Mouse (Mus musculus) monocyte, adult 5-6 weeks (primary cell): ENCODE data around the gene Adgrf5. TPM values are rescaled to one million over a fixed set of nuclear protein-coding genes. Genes with fewer than 3 reads are reported as not detected.
"Not testable (repeated sequence)": the region's sequence is repeated elsewhere in the genome, so short reads cannot be mapped to it uniquely, and the experiment has no call there.

Source experiments
- ATAC-seq: fragments of 153-309, 156-312 bp; replicated peaks from 2 replicates; pipeline ENCODE4 v1.8.0; 2017; ENCODE audit warnings: mild to moderate bottlenecking; ENCODE audit not compliant: low TSS enrichment, insufficient number of reproducible peaks, severe bottlenecking, poor library complexity, low FRiP score
- total RNA-seq: library from RNA; stranded (forward); fragments of 200-1000, 200-491, 200-594 nt; gene quantifications from 3 replicates; pipeline ENCODE4 v1.2.3, GENCODE M21; 2017

The Adgrf5 gene
- total RNA-seq = not detected in 3 replicates

- ATAC-seq = no peak
These were observed at the start of gene Adgrf5 for GRCm38 (mm10) chr17:43359826-43360619. Adgrf5 (plus strand) TSS chr17:43360451.

- ATAC-seq = no peak
These were observed 34.1 kb upstream of the Adgrf5 start for GRCm38 (mm10) chr17:43325986-43326671.

DNA sequence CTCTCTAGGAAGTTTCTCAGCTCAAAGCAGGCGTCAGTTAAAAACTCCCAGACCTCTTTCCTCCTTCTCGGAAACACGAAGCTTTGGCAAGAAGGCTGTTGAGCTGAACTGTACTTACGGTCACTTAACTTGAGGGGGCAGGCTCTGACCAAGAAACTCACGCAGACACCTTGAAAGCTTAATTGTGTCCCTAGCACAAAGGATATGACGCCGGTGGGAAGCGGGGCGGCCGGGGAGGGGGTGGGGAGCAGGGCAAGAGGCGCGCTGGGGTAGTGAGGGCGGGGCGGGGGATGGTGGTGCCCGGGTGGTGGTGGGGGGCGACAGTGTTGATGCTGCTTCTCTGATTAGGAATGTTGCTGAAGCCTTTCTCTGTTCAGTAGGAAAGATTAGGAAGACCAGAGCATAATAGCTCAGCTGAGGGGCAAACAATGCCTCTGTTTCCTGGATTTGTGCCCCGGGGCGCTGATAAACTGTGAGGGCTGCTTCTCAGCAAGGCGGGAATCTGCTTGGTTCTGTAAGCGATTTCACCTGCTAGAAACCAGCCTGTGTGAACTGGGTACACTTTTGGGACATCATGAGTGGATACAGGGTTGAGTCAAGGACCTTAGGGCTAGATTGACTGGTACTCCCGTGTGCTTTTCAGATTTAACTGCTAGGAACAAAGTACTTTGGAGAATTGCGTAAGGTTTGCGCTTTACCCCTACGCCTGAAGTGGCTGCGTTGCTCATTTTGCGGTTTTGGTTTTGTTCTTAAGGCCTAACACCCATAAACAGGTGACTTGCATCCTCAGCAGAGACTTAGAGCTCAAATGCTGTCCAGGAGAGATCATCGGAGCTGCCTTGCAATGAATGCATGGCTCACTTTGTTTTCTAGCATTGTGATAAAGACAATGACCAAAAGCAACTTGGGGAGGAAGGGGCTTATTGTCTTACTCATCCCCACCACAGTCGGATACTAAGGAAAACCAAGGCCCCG is 33.2 kb upstream of the Adgrf5 start:
- 0 out of 2 replicates have a peak, but pooled peaks have one; percentile 47 for ATAC-seq

DNA sequence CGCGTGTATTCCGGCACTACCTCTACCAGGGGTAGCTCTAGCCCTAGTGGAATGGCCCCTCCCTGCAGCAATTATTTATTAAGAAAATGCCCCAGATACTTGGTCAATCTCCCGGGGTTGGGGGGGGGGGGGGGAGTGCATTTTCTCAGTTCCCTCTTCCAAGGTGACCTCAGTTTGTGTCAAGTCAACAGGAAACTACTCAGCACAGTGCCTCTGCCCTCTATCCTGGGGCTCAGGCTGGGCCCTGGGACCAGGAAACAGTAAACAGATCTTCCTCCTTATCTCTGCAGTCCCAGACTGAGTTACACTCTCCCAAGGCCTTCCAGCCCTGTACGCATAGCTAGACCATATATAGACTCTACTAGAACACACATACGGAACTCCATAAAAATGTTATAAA is 32.4 kb upstream of the Adgrf5 start:
- 0 out of 2 replicates have a peak, but pooled peaks have one; percentile 44 for ATAC-seq

GRCm38 (mm10) chr17:43329216-43329615 is 31.0 kb upstream of the Adgrf5 start:
- ATAC-seq = no peak

- ATAC-seq = no peak
These were observed 30.5 kb upstream of the Adgrf5 start for GRCm38 (mm10) chr17:43329761-43330183.

DNA sequence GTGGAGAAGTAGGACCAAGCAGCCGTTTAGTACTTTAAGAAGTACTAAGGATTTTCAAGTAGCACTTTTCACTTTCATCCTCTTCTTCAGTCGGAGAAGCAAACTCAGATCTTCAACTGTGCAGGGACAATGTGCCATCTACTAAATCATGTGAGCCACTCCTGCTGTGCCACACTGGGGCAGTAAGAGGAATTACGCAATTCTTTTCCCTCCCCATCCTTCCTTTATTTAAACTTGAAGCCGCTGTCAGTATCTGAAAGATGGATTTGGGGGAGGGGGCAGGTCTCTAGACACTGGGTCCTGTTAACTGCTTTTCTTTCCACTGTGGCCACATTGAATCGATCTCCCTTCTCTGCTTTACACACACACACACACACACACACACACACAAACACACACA is 27.6 kb upstream of the Adgrf5 start:
- no peak for ATAC-seq

GRCm38 (mm10) chr17:43334074-43334473 is 26.2 kb upstream of the Adgrf5 start:
- ATAC-seq = no peak

DNA sequence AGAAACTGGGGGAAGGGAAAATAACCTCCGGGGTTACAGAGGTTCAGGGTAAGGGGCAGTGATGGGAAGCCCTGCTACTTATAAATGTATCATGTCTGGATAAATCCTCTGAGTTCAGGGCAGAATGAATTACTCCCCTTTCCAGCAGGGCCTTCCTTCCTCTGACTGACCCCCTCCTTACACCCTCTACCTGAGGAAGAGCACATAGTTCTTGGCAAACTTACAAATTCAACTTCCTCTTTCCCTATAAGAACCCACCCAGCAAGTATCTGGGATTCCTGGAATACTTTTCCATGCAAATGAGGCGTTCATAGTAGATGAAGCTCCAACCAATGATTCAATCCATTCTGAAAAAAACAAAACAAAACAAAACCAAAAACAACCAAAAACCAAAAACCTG is 22.6 kb upstream of the Adgrf5 start:
- ATAC-seq = no peak

GRCm38 (mm10) chr17:43338279-43338678 is 22.0 kb upstream of the Adgrf5 start:
- ATAC-seq = peak; percentile 84

- ATAC-seq = not testable (repeated sequence)
These were observed 13.8 kb upstream of the Adgrf5 start for GRCm38 (mm10) chr17:43346499-43346898.

DNA sequence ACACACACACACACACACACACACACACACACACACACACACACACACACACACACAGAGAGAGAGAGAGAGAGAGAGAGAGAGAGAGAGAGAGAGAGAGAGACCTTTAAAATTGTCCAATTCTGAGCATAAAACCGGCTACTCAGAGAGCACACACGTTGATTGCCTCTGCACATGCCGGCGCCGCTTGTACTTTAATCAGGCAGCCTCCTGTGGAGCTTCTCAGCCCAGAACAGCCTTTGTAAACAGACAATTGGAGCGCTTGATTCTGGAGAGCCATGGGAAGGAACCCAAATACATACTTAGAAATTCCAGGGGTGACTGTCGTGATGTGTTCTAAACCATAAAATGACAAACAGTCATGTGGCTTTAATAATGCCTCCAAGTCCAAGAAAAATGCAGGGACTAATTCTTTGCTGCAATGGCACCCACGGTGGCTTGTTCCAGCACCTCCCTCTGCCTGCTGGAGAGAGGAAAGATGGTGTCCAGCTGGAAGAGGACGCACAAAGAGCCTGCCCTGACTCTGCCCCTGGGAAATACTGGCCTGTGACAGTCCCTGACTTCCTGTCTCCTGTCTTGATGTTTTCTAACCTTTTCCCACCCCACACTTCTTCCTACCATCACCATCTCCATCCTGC is 2.2 kb upstream of the Adgrf5 start:
- no peak for ATAC-seq

- ATAC-seq = no peak
These were observed 770 bp downstream of the Adgrf5 start for GRCm38 (mm10) chr17:43361021-43361420.

DNA sequence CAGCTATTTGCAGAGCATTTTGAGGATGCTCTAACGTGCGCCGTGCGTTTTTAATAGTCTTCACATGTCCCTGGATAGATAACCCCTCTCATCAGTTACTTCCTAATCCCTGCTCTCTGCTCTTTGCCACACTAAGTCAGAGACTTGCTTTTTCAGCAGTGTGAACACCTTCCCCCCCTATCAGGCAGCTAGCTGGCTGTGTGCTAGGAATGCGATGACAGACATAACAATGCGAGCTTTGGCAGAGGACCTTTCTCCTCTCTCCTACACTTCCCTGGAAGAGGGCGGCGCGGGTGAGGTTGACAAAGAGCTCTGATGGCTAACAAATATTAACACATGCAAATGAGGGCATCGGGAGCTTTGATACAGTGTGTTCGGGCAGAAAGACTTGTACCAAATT is 2.1 kb downstream of the Adgrf5 start:
- ATAC-seq = no peak

DNA sequence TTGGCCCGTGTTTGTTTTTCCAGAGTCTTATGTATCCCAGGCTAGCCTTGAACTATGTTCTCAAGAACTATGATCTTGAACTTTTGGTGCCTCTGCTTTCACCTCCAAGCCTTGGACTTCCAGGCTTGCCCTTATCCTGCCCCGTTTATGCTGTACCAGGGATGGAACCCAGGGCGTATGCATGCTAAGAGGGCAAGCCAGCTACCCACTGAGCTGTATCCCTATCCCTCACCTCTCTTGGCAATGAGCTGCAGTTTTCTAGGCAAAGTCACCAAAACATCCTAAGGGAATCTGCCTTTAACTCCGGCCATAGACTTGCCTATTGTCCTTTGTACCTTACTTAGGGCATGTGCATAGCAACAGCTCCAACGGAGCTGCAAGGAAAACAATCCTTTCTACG is 2.6 kb downstream of the Adgrf5 start:
- no peak for ATAC-seq

GRCm38 (mm10) chr17:43363921-43364320 is 3.7 kb downstream of the Adgrf5 start:
- ATAC-seq = no peak

DNA sequence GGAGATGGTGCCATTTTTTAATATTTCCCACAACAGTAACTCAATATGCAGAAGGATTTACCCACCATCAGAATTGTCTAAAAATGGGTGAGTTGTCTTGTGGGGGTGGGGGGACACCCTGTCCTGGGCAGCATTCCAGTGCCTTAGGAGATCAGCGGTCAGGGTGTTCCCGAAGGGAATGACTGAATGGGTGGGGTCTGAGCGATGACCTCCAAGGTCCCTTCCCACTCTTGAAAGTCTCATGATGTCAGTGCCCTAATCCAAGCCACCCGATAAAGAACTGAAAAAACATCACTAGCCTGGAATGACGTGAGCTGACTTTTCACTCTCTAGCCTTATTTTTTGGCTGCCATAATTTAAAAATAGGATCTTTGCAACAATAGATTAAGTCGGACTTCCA is 5.0 kb downstream of the Adgrf5 start:
- no peak for ATAC-seq

GRCm38 (mm10) chr17:43366486-43366885 is 6.2 kb downstream of the Adgrf5 start:
- no peak for ATAC-seq
